Mouse (Mus musculus) adrenal gland, postnatal 25 days (tissue): Measurements from ENCODE around the gene Fam167b. TPM values are rescaled to one million over a fixed set of nuclear protein-coding genes. Genes with fewer than 3 reads are reported as not detected.
"Not testable (repeated sequence)": the region's sequence is repeated elsewhere in the genome, so short reads cannot be mapped to it uniquely, and the experiment has no call there.

Experiments
- DNase-seq: peaks from one replicate; pipeline ENCODE4 v3.0.0; 2021; ENCODE audit warnings: mixed read lengths
- microRNA-seq, 2 experiments: library from miRNA; unstranded; fragments of <30 nt; microRNA quantifications; one replicate each; pipeline ENCODE4 v1.2.0; 2021
- total RNA-seq: library from RNA; stranded (reverse); gene quantifications from 2 replicates; pipeline ENCODE4 v1.2.3, GENCODE M21; 2021

The Fam167b gene
- total RNA-seq, 1 experiment from 2014 or later, result 35.2 TPM

GRCm38 (mm10) chr4:129561184-129561583 lies 17.2 kb downstream of the Fam167b start:
- no peak for DNase-seq

GRCm38 (mm10) chr4:129558321-129558955 lies 19.9 kb downstream of the Fam167b start:
- DNase-seq, result no peak

GRCm38 (mm10) chr4:129557256-129557808 lies 21.0 kb downstream of the Fam167b start:
- DNase-seq, result no peak

- peak; percentile 96 for DNase-seq
These were observed 21.7 kb downstream of the Fam167b start for GRCm38 (mm10) chr4:129556532-129557223.

GRCm38 (mm10) chr4:129555862-129556531 lies 22.4 kb downstream of the Fam167b start:
- peak; percentile 11 for DNase-seq

- DNase-seq, result peak; percentile 75
These were observed 22.9 kb downstream of the Fam167b start for GRCm38 (mm10) chr4:129555421-129555861.

- DNase-seq, result not testable (repeated sequence)
These were observed 23.8 kb downstream of the Fam167b start for GRCm38 (mm10) chr4:129554512-129554911.

GRCm38 (mm10) chr4:129550295-129550694 lies 28.1 kb downstream of the Fam167b start:
- no peak for DNase-seq

GRCm38 (mm10) chr4:129549306-129549705 lies 29.0 kb downstream of the Fam167b start:
- DNase-seq, result no peak

- not testable (repeated sequence) for DNase-seq
These were observed 30.7 kb downstream of the Fam167b start for GRCm38 (mm10) chr4:129547631-129548030.

GRCm38 (mm10) chr4:129544106-129544505 lies 34.2 kb downstream of the Fam167b start:
- DNase-seq, result no peak

- DNase-seq, result peak; percentile 99
These were observed 35.7 kb downstream of the Fam167b start, which contains the start of gene Hdac1 for GRCm38 (mm10) chr4:129542592-129543141. Gene Hdac1 (minus strand): TSS chr4:129542713.

GRCm38 (mm10) chr4:129541868-129542591 lies 36.3 kb downstream of the Fam167b start:
- no peak for DNase-seq

- DNase-seq, result peak; percentile 19
These were observed 38.3 kb downstream of the Fam167b start for GRCm38 (mm10) chr4:129540012-129540411.

GRCm38 (mm10) chr4:129528901-129529300 lies 49.4 kb downstream of the Fam167b start:
- DNase-seq, result not testable (repeated sequence)

Small RNAs within 50 kb of the gene (microRNA-seq; reads per million reads assigned to microRNA genes)
- 0 reads per million in 2 experiments for gene Mir8119

Other genes starting within 250 kb of the Fam167b start
- 76.8 and 152 TPM in 2 replicates for gene Rbbp4, start 243.2 kb downstream of the Fam167b start, total RNA-seq
- 42.7 and 59.1 TPM in 2 replicates for gene Zbtb8os, start 242.9 kb downstream of the Fam167b start, total RNA-seq
- 7.0 and 8.7 TPM in 2 replicates for gene Zbtb8a, start 200.4 kb downstream of the Fam167b start, total RNA-seq
- gene Zbtb8b, start 137.7 kb downstream of the Fam167b start, total RNA-seq, result 0.18 and 0.48 TPM in 2 replicates
- 70.2 and 81.0 TPM in 2 replicates for gene Bsdc1, start 117.0 kb downstream of the Fam167b start, total RNA-seq
- not detected in 2 replicates for gene Tssk3, start 87.5 kb downstream of the Fam167b start, total RNA-seq
- not detected in 2 replicates for gene Fam229a, start 87.4 kb downstream of the Fam167b start, total RNA-seq
- gene Marcksl1, start 65.0 kb downstream of the Fam167b start, total RNA-seq, result 61.0 and 68.3 TPM in 2 replicates
- gene Hdac1, start 35.8 kb downstream of the Fam167b start, total RNA-seq, result 48.0 and 54.5 TPM in 2 replicates
- gene Lck, start 4.9 kb downstream of the Fam167b start, total RNA-seq, result 3.7 and 4.3 TPM in 2 replicates
- gene Eif3i, start 22.1 kb upstream of the Fam167b start, total RNA-seq, result 167 and 171 TPM in 2 replicates
- gene Tmem234, start 22.1 kb upstream of the Fam167b start, total RNA-seq, result 96.3 and 111 TPM in 2 replicates
- gene Dcdc2b, start 35.7 kb upstream of the Fam167b start, total RNA-seq, result 2.0 TPM in 1 of 2 replicates, not detected in the other
- gene Iqcc, start 40.5 kb upstream of the Fam167b start, total RNA-seq, result 39.3 and 45.6 TPM in 2 replicates
- 41.2 and 52.2 TPM in 2 replicates for gene Ccdc28b, start 45.4 kb upstream of the Fam167b start, total RNA-seq
- gene Txlna, start 62.5 kb upstream of the Fam167b start, total RNA-seq, result 64.1 and 76.6 TPM in 2 replicates
- 80.1 and 95.8 TPM in 2 replicates for gene Kpna6, start 94.2 kb upstream of the Fam167b start, total RNA-seq
- gene Tmem39b, start 118.3 kb upstream of the Fam167b start, total RNA-seq, result 10.1 and 14.8 TPM in 2 replicates
- 81.6 and 89.4 TPM in 2 replicates for gene Khdrbs1, start 163.8 kb upstream of the Fam167b start, total RNA-seq
- gene Ptp4a2, start 232.7 kb upstream of the Fam167b start, total RNA-seq, result 401 TPM in 2 replicates